Mouse (Mus musculus): ENCODE data around the gene Gm49384.

GRCm38 (mm10) chr12:69207926-69208325, 3.9 kb upstream of the Gm49384 start:
- no peak for TF ChIP-seq CTCF (conservative IDR thresholded peaks at IDR 0.05; ENCODE audit: insufficient read depth, insufficient read length, low read depth, low read length)
- no peak for TF ChIP-seq POLR2A (IDR thresholded peaks at IDR 0.05; ENCODE audit: low read depth, low read length)

Measured in kidney, adult 2 months (tissue).